16 mouse cellular contexts compared by ENCODE assay signal in the genomic region with DNA sequence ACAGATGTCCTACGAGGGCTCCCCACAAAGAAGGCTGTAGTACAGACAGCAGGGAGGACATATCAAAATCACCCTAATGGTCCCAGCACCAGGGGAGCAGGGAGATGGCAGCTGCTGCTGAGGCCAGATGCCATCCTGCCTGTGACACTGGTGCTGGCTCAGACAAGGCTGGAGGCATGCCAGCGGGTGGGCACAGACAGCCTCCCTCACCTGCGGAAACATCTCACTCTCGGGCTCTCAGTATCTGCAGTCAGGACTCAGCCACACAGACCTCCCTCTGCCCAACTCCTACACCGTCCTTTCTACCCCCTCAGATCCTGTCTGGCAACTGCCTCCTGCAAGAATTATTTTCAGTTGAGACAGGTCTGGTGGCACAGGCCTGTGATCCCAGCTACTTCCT. TPM values are rescaled to one million over a fixed set of nuclear protein-coding genes. Genes with fewer than 3 reads are reported as not detected.
DNase-seq lines count a peak whose midpoint lies in the region; ATAC-seq and TF ChIP-seq lines count a peak whose summit lies in the region.
"Had no signal": no experiment of that assay in that cellular context is flagged by ENCODE, and none has a peak within 500 bp of the region (broad histone marks: within the 10 kb centered on the region; RNA-seq: fewer than 3 reads in every experiment).

No protein-coding gene starts in this region.

- ATAC-seq in heart, embryonic 13.5 days (ENCODE audit: extremely low read depth, insufficient number of reproducible peaks, low FRiP score, low TSS enrichment), result peak; percentile 19; the same call in 1 of the 2 replicates
- no peak for ATAC-seq in liver, embryonic 13.5 days (ENCODE audit: low read depth)
- ATAC-seq in neural tube, embryonic 13.5 days (ENCODE audit: low read depth), result 0 out of 2 replicates have a peak, but pooled peaks have one; percentile 40
- ATAC-seq: forebrain, embryonic 14.5 days; lung, postnatal 0 days had no signal

- no peaks in the 10 kb centered on the region for H3K27me3 ChIP-seq in heart, embryonic 13.5 days (replicated peaks)
- no peaks in the 10 kb centered on the region for H3K27me3 ChIP-seq in liver, embryonic 13.5 days
- no peaks in the 10 kb centered on the region for H3K27me3 ChIP-seq in neural tube, embryonic 13.5 days
- H3K27me3 ChIP-seq in myocyte (ENCODE audit: control insufficient read depth, insufficient read depth, insufficient read length), result no peaks in the 10 kb centered on the region
- H3K27me3 ChIP-seq: embryonic facial prominence, embryonic 12.5 days had no signal

- DNase-seq in heart, postnatal 36 days, result no peak
- DNase-seq in liver, embryonic 13.5 days, result no peak
- DNase-seq in liver, result no peak
- DNase-seq in neural tube, embryonic 10.5 days (ENCODE audit: extremely low spot score, low spot score), result no peak
- no peak for DNase-seq in adrenal gland, postnatal 14 days
- DNase-seq: B cell, adult 2 months; cerebellum, adult 2 months; kidney, adult 18-20 months had no signal

- peaks cover 23% of the 10 kb centered on the region for H3K79me2 ChIP-seq in myocyte (ENCODE audit: control insufficient read depth, insufficient read depth)

- no peak overlapping the region for H3K4me3 ChIP-seq in heart, embryonic 13.5 days
- H3K4me3 ChIP-seq in liver, embryonic 13.5 days (replicated peaks), result no peak overlapping the region
- no peak overlapping the region for H3K4me3 ChIP-seq in neural tube, embryonic 13.5 days
- H3K4me3 ChIP-seq in myocyte, result no peak overlapping the region
- H3K4me3 ChIP-seq: embryonic facial prominence, embryonic 12.5 days; erythroblast, embryonic 14.5 days had no signal

- H3K36me3 ChIP-seq in heart, embryonic 13.5 days, result peaks cover 24% of the 10 kb centered on the region
- peaks cover 94% of the 10 kb centered on the region for H3K36me3 ChIP-seq in liver, embryonic 13.5 days
- H3K36me3 ChIP-seq in neural tube, embryonic 13.5 days, result 0 out of 2 replicates have a peak, but pooled peaks cover 10% of the 10 kb centered on the region
- H3K36me3 ChIP-seq in myocyte (ENCODE audit: control insufficient read depth, insufficient read depth), result no peaks in the 10 kb centered on the region
- H3K36me3 ChIP-seq: embryonic facial prominence, embryonic 12.5 days had no signal

- H3K9me3 ChIP-seq in heart, embryonic 13.5 days, result peaks cover 4% of the 10 kb centered on the region; the same call in 1 of the 2 replicates
- H3K9me3 ChIP-seq in liver, embryonic 13.5 days (replicated peaks), result no peaks in the 10 kb centered on the region
- no peaks in the 10 kb centered on the region for H3K9me3 ChIP-seq in neural tube, embryonic 13.5 days

- WGBS in heart, embryonic 13.5 days, result 48% methylated on average over 5 of the region's 5 CpGs
- WGBS in liver, embryonic 13.5 days (ENCODE audit: insufficient replicate concordance), result 81% methylated on average over 5 of the region's 5 CpGs
- 60% methylated on average over 5 of the region's 5 CpGs for WGBS in neural tube, embryonic 13.5 days

- TF ChIP-seq POLR2A in myocyte (IDR thresholded peaks at IDR 0.05; ENCODE audit: insufficient read length, low read depth), result no peak

- no peak overlapping the region for H3K4me2 ChIP-seq in heart, embryonic 13.5 days
- H3K4me2 ChIP-seq in liver, embryonic 13.5 days, result no peak overlapping the region
- no peak overlapping the region for H3K4me2 ChIP-seq in neural tube, embryonic 13.5 days
- no peak overlapping the region for H3K4me2 ChIP-seq in myocyte (ENCODE audit: low read depth)
- H3K4me2 ChIP-seq: embryonic facial prominence, embryonic 12.5 days had no signal

- H3K4me1 ChIP-seq in heart, embryonic 13.5 days, result peaks cover 32% of the 10 kb centered on the region
- peaks cover 76% of the 10 kb centered on the region for H3K4me1 ChIP-seq in liver, embryonic 13.5 days (replicated peaks)
- peaks cover 19% of the 10 kb centered on the region for H3K4me1 ChIP-seq in neural tube, embryonic 13.5 days (replicated peaks)

- H3K9ac ChIP-seq in heart, embryonic 13.5 days, result no peak overlapping the region
- peak overlapping the region; percentile 33; the same call in 1 of the 2 replicates for H3K9ac ChIP-seq in liver, embryonic 13.5 days
- H3K9ac ChIP-seq in neural tube, embryonic 13.5 days, result no peak overlapping the region
- H3K9ac ChIP-seq: embryonic facial prominence, embryonic 12.5 days had no signal

- intact Hi-C loops in heart, postnatal 36 days (cut with DNase I), result no loop called here

- no peak overlapping the region for H3ac ChIP-seq in myocyte (ENCODE audit: control insufficient read depth, insufficient read length)

- H3K27ac ChIP-seq in heart, embryonic 13.5 days (replicated peaks), result no peak overlapping the region
- peak overlapping the region; percentile 70 for H3K27ac ChIP-seq in liver, embryonic 13.5 days
- H3K27ac ChIP-seq in neural tube, embryonic 13.5 days (replicated peaks), result peak overlapping the region; percentile 67
- H3K27ac ChIP-seq: embryonic facial prominence, embryonic 12.5 days; kidney, postnatal 0 days had no signal

TF ChIP-seq in myocyte, 11 proteins besides CTCF, POLR2A, EP300 and RAD21:
- TF ChIP-seq E2F4 (IDR thresholded peaks at IDR 0.05; ENCODE audit: insufficient read depth), result no peak
- no peak for TF ChIP-seq TCF3 (IDR thresholded peaks at IDR 0.05; ENCODE audit: insufficient read length, low read depth)
- TF ChIP-seq POLR2AphosphoS2 (IDR thresholded peaks at IDR 0.05; ENCODE audit: insufficient read length, low read depth), result no peak
- no peak for TF ChIP-seq SRF (IDR thresholded peaks at IDR 0.05; ENCODE audit: control insufficient read depth, insufficient read length, low read depth)
- TF ChIP-seq CEBPB (IDR thresholded peaks at IDR 0.05; ENCODE audit: insufficient read depth, poor library complexity, severe bottlenecking), result no peak
- TF ChIP-seq MAX (IDR thresholded peaks at IDR 0.05; ENCODE audit: low read depth), result no peak
- TF ChIP-seq MYOD1 (IDR thresholded peaks at IDR 0.05; ENCODE audit: control insufficient read depth in 1 of 3, insufficient read length in 2 of 3, low read depth in 2 of 3), result peak in 1 of 3 experiments; percentile 69
- no peak for TF ChIP-seq REST (IDR thresholded peaks at IDR 0.05; ENCODE audit: insufficient read depth, insufficient read length)
- TF ChIP-seq MYOG (IDR thresholded peaks at IDR 0.05; ENCODE audit: control insufficient read depth in 1 of 3, insufficient read depth in 1 of 3, insufficient read length in 2 of 3, low read depth in 2 of 3), result peak in 2 of 3 experiments; percentile 3 to 47
- no peak for TF ChIP-seq TCF12 (IDR thresholded peaks at IDR 0.05; ENCODE audit: insufficient read depth, poor library complexity, severe bottlenecking)
- no peak for TF ChIP-seq USF1 (IDR thresholded peaks at IDR 0.05; ENCODE audit: low read depth)

RNA-seq across cellular contexts. Expression of a gene that starts 12.0 kb away (rescaled TPM):
- polyA plus RNA-seq in heart, embryonic 13.5 days (2015; fragmentation: Nextera tagmentation; extraction: Ambion mirVana), result 13.9 and 16.8 TPM in 2 replicates
- 10 to 100 TPM; 19.5 to 23.7 TPM for total RNA-seq in heart, postnatal 36 days (2021)
- polyA plus RNA-seq in liver, embryonic 13.5 days (2015; fragmentation: Nextera tagmentation; extraction: Ambion mirVana), result 27.5 and 28.8 TPM in 2 replicates
- polyA plus RNA-seq in neural tube, embryonic 13.5 days (2015; fragmentation: Nextera tagmentation; extraction: Ambion mirVana), result 10.7 and 13.7 TPM in 2 replicates
- polyA plus RNA-seq in myocyte (2012; fragmentation: generic; extraction: Trizol), result 28.1 TPM
- total RNA-seq in adrenal gland, postnatal 14 days (2021), result 36.6 and 36.7 TPM in 2 replicates
